Mouse (Mus musculus): ENCODE results near the gene Lxn. TPM values are rescaled to one million over a fixed set of nuclear protein-coding genes. Genes with fewer than 3 reads are reported as not detected.

Gene Lxn
- 56.5 and 66.1 TPM in 2 replicates for polyA plus RNA-seq (2015; fragmentation: Nextera tagmentation; extraction: Ambion mirVana)

DNA sequence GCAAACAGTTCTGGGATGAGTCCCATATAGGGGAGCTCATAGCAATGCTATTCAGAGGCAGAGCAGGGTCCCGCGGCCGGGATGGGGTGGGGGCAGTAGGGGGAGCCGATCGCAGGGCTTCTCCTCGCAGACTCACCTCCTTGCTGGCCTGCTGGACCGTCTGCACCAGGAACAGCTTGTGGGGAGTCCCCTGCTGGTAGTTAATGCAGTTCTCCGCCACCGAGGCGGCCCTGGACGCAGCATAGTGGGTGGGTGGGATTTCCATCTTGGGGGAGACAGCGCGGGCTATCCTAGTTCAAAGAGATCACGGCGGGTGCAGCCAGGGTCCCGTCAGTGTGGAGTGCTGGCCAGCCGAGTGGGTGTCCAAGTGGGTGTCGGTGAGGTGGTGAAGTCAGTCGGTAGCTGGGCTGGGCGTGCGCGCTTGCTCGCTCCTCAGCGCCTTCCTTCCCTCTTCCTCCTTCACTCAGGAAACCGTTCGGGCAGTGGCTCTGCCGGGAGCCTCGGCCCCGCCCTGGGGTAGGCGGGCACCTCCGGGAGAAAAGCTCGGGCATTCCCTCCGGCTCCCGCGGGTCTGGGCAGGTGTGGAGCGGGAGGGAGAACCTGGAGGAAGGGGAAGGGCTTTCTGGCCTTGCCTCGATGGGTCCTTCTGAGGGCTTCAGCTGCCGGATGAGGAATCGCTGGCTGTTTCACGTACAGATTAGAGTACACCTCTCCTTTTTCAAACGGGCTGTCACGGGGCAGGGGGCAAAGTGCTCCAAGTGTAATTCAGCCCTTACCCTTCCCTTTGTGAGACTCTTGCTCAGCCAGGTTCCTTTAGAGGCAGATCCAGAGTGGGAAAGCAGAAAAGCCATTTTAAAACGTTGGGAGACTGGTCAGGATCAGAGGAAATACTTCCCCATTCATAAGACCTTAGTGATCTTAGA is at the start of gene Lxn:
Lxn (minus strand) TSS at position 477 of the 923 bp plus-strand sequence.
- DNase-seq (ENCODE audit: low spot score) = peak; percentile 25

DNA sequence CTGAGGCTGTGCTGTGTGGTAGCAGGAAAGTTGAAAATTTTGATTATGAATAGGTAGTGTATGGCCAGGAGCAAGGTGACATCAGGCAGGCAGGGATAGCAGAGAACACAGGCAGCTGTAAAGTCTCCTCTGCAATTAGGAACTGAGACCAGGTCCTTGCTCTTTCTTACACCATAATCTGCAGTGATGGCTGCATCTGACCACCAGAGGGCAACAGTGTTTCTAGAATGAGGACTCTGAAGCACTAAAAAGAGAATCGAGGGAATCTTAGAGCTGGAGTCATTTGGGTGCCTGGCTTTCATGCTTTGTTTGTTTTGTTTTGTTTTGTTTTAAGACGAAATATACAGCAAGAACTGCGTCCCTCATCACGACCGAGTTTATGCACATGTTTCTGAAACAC is 49.1 kb upstream of the Lxn start:
- peak; percentile 56 for DNase-seq (ENCODE audit: low spot score)

DNA sequence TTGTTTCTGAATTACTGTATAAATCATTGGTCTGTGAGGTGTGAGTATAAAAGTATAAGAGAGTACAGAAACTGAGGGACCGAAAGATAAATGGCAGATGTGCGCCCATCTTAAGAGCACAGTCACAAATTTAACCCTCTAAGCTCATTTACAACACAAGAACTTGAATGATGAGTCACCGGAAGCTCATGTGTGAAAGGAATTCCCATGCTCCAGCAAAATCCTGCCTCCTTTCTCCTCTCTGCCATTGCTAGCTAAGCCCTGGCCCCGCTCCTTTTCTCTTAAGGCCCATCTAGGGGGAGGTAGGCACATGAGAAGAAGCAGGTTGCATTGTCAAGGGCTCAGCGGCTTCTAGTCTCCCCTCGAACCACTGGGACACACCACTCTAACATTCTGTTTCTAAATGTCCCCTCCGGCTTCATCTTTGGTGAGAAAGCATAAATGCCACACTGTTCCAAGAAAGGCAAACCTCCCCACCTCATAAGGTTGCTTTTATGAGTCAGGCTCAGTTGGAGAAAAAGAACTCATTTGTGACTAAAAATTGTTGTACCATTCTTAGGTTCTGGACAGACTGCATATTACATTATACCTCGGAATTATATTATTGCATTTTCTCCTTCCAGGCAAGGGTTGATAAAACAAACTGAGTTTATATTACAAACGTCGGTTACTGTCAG is 44.6 kb upstream of the Lxn start:
- DNase-seq (ENCODE audit: low spot score) = no peak

DNA sequence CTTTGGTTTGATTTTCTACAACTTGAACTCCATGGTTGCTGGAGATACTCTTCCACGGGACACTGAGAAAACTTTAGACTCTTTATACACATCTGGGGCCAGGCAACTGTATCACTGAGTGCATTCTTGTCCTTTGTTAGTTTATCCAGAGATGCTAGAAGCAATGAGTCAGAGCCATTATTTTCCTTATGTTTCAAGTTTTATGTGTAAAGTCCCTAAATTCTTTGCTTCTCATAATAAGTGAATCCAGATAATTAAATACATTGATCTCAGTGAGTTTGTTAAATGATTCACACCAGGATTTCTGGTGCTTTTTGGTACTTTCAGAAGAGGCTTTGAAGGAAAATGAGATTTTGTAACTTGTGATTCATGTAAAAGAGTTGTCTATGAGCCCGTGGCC is 41.6 kb upstream of the Lxn start:
- no peak for DNase-seq (ENCODE audit: low spot score)

DNA sequence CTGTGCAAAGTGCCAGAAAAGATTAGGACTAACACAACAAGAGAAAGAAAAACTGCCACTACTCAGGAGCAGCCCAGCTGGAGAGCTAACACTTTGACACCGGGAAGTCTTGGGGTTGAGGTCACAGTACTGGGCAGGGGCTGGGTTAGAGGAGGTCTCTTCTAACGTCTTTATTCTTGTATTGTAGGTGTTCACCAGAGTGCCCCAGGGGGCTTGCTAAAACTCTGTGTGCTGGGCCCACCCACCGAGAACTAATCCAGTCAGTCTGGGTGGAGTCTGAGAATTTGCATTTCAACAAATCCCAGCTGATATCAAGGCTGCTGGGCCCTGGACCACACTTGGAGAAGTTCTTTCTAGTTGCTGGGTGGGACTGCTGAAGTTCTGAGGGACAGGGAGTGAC is 40.2 kb upstream of the Lxn start:
- DNase-seq (ENCODE audit: low spot score) = no peak

DNA sequence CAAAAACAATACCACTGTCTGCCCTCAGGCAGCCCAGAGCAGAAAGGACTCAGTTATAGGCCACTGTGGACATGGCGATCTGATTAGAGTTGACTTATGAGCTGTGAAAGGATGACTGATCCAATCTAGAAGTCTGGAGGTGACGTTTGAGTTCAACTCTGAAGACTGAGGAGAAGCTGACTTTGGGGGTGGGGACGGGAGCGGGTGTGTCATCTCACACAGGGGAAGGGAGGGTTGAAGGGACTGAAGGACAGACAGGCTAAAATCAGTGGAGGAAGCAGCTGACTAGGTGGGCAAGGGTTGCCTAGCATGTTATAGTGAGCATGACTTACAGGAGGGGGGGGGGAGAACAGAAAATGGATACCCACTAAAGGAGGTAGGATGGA is 35.7 kb upstream of the Lxn start:
- DNase-seq (ENCODE audit: low spot score) = no peak

DNA sequence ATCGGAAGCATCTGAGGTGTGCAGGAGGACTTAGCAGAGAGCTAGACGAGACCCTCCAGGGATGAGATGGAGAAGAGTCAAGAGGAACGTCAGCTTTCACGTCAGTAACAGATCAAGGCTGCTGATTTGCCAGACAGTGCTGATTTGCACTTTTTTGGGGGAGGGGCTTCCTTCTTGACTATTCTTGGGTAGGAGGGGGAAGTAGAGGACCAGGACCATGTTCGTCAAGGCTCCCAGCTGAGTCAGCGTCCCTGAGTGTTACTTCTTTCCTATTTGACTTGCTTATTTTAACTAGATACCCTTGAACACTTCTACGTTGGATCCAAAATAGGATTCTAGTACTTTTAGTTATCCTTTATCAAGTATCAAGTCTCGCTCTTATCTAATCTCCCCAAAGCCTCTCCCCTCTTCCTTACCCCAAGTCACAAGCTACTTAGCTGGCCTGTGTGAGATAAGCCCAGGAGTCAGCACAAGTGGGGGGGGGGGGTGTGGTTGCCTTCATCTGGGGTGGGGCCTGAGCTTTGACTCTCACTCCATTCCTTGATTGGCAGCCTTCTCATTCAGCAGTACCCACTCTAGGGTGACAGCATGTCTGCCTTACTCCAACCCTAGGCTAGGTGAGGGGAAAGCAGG is 35.2 kb upstream of the Lxn start:
- no peak for DNase-seq (ENCODE audit: low spot score)

DNA sequence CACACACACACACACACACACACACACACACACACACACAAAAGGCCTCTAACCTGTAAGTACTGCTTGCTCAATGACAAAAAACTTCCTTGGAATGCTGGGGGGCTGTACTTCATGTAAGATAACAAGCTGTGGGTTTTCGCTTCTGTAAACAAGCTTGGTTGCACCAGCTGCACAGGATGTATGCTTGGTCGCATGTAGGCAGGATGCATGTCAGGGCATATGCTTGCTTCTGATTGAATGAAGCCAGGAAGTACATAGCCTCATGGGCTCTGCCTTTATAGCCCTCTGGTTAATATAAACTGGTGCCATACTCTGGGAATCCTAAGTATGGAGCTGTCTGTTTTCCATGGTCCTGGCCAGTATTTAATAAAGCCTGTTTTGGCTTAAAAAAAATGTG is 34.3 kb upstream of the Lxn start:
- DNase-seq (ENCODE audit: low spot score) = peak; percentile 4

DNA sequence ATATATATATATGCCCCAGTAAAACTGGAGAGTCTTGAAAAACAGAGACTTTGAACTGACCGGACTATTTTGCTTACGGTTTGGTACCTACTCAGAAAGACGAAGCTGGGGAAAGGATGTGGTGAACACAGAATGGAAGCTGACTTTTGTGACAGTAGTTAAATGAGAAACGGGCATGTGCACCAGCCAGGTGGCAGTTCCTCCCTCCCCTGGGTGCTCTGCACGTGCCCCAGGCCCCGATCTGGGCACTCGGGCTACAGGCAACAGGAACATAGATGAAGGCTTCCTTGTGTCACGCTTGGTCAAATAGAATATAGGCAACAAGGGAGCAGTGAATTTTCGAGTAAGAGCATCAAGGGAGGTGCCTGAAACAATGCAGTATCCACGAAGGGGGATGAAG is 32.6 kb upstream of the Lxn start:
- no peak for DNase-seq (ENCODE audit: low spot score)

DNA sequence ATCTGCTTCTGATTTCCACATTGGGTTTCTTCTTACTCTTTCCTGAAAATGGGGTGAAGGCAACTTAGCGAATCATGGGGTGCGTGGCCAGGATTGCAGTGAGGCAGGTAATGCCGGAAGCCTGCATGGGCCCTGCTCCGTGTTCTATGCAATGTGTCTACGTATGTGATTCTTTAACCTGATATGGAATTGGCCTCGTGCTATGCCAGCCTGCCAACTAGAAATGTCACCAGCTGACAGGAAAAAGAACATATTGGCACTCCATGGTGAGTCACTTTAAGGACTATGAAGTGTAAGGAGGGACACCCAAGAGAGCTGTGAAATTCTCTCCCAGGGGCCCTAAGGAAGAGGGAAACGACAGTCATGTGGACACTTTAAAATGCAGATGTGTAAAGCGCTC is 29.4 kb upstream of the Lxn start:
- DNase-seq (ENCODE audit: low spot score) = no peak

DNA sequence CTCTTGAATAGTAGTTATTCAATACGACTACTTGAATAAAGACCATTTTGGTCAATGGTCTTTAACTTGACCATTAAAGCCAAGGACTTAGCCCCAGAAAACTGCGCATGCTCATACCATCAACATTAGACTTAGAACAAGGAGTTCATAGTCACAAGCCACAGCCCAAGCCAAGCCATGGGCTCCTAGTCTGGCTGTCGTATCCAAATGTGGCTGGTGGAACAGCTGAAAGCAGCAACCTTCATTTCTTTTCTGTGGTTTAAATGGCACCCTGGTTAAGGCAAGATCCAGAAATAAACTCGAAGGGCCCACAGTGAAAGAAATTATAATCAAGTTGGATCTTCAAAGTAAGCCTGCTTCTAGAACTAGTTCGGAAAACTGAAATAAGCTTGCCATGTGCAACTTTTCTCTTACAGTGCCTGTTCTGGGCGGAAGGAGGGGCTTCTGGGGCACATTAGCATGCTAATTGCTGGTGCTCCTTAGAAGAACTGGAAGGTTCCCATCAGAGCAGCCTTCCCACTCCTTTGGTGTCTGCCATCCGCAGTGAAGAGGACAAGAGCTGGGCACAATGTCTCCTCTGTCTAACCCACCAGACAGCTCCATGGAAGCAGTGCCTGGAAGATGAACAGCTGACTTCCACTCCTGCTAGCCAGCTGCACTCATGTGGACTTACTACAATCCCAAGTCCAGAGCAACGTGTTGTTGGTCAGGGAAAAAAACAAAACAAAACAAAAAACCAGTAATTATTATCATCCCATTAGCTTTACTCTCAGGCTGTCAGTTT is 28.6 kb upstream of the Lxn start:
- no peak for DNase-seq (ENCODE audit: low spot score)

DNA sequence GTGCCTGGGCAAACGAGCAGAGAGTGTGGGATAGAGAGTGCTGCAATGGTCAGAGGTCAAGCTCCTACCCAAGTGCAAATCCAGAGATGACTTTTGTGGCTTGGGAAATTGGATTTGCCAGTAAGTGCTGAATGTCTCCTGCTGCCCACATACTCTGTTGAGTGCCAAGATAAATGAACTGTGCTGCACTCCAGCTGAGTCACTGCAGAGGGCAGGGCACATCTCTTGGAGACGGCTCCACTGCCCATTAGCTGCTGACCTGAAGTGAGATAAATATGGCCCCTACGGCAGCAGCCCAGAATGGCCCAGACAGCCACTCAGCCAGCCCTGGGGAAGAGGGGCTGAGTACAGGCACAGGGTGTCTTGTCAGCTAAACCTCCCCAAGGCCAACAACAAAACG is 26.4 kb upstream of the Lxn start:
- no peak for DNase-seq (ENCODE audit: low spot score)

DNA sequence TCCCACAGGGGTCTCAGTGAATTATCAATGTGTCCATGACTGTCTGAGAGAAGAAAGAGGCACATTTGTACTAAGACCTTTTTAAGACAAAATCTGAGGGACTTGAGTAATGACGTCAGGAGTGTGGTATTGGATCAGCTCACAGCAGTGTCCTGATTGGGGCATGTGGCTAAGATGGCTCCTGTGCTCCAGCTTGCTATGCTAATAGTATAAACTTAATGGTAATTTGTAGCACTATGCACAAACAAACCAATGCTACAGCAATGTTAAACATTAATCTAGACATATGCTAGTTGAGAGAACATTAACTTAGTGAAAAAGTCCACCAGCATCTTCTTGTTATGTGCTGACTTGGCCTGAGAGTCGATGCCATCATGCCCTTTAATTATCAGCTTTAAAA is 21.5 kb upstream of the Lxn start:
- DNase-seq (ENCODE audit: low spot score) = no peak

DNA sequence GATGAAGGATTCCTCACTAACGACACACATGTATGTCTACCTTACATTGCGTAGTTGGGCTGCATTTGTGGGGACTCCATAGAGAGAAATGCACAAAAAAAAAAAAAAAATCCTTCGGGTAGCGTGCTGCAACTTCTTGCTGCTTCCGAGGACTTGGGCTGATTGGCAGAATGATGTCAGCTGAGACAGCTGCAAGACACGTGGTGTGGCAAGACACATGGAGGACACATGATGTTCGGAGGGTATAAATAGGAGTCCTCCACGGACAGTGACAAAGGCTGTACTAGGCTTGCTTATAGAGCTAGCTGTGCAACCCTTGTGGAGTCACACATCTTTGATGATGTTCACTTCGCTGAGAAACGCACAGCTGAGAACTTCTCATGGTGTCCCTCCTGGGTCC is 18.7 kb upstream of the Lxn start:
- no peak for DNase-seq (ENCODE audit: low spot score)

DNA sequence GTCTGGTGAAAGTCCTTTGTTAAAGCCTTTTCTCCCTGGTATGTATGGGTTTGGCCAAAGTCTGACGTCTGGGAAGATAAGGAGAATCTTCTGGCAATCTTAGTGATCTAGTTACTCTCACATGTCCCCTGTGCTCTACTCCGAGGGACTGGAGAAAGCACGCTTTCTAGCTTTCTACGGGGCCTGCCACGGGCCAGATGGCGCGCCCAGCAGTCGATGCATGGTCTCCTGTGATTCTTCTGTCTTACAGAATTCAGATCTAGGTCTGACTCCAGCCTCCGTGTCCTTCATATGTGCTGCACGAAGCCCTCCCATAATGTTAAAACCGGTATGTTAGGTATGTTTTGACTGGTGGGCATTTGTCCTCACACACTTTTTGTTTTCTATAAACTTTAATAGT is 16.1 kb upstream of the Lxn start:
- no peak for DNase-seq (ENCODE audit: low spot score)

DNA sequence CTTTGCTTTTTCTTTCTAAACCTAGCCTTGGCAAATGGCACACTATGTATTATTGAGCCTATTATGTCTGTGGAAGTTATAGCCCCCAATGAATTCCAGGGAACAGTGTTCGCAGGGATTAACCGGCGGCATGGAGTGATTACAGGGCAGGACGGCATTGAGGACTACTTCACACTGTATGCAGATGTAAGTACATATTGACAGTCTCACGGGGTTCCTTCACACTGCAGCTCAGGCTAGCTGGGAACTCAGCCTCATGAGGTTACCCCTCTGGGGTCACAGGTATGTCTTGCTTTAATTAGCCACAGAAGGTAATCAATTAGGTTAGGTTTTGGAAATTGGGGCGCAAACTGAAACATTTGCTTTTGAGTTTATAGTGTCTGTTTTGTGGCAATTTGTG is 9.7 kb upstream of the Lxn start:
- DNase-seq (ENCODE audit: low spot score) = no peak

DNA sequence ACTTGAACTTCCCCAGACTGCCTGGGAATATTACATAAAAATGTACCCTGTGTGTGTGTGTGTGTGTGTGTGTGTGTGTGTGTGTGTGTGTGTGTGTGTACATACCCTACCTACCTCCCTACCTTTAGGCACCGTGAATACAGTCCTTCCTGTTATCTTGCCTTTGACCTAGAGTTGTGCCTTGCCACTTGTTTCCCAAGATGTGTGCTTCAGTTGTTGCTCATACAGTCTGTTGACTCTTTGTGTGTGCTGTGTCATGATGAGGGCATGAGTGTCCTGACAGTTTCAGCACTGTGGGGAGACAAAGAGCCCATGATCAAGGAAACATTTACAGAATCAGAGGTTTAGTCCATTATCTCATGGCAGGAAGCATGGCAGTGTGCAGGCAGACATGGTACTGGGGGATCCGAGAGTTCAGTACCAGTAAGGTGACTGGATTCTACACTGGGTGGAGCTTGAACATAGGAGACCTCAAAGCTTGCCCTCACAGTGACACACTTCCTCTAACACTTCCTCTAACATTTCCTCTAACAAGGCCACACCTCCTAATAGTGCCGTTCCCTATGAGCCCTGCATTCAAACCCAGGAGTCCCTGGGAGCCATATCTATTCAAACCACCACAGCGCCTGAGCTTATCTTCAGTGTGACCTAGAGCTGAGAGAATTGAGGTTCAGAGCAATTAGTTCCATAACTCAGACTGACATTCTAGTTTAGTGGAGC is 7.8 kb upstream of the Lxn start:
- no peak for DNase-seq (ENCODE audit: low spot score)

DNA sequence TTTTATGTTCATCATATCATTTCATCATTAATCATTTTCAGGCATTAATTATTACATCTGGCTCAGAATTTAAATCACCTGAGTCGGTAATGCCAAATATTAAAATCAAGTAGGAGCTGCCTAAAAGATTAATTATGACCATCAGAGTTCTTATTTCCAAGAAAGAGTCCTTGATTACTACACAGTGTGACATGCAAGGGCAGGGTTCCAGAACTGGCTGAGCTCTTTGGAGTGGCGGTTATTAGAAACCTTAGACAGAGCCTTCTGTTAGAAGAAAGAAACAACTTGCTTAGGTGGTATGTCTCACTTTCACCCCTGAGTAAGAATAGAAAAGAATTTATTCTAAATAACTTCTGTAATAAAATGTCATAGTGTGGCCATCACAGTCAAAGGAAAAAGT is 3.6 kb upstream of the Lxn start:
- no peak for DNase-seq (ENCODE audit: low spot score)

DNA sequence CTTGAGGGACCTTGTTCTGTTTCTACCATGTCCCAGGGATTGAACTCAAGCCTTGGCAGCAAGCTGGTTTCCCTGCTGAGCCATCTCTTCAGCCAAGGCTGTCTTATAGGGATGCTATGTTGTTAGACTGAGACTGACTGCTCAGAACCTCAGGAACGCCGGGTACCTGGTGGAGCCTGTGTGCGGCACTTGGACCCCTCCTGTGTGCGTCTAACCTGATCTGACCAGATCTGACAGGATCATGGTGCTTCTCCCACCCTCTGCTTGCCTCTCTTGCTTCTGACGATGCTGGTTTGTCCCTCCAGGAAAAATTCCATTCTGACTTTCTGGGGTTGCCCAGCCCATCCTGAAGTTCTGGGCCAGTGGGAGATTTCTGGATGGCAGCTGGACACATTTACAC is 2.9 kb upstream of the Lxn start:
- no peak for DNase-seq (ENCODE audit: low spot score)

DNA sequence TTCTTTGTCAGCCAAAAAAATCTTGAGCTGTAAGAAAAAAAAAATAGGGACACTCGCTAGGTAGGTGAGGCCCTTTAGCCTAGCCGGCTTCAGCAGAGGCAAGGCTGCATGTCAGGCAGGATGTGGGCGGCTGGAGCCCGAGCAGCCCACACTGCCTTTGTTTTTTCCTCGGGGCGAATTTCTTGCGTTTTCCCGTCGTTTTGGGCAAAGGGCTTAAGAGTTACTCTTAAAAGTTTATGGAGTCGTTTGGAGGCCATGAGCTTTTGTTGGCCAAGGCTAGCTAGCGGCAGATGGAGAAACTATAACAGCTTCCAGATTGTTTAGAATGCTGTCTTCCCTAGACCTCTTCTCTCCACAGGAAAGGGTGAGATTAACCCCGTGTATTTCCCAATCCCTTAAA is 725 bp downstream of the Lxn start:
- peak; percentile 35 for DNase-seq (ENCODE audit: low spot score)

DNA sequence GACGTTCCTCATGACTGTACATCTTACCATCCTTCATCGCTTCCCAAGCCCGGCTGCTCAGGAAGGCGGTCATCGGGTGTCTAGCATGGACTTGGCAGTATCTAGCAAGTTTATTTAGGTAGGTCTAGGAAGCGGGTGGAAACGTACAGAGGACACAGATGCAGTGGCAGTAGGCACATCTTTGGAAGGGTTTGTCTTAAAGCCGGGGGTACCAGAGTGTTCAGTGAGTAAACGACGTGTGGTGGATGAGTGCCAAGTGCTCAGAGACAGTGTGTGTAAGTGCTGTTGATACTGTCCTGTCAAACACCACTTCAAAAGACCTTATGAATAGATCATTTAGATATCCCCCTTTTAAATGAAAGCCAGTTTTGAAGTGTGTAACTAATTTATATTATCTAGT is 1.1 kb downstream of the Lxn start:
- no peak for DNase-seq (ENCODE audit: low spot score)
